Mouse (Mus musculus): ENCODE measurements around the gene Gm29133. TPM values are rescaled to one million over a fixed set of nuclear protein-coding genes. Genes with fewer than 3 reads are reported as not detected.

The Gm29133 gene
- polyA plus RNA-seq (2017; shearing (Covaris generic)): not detected

DNA sequence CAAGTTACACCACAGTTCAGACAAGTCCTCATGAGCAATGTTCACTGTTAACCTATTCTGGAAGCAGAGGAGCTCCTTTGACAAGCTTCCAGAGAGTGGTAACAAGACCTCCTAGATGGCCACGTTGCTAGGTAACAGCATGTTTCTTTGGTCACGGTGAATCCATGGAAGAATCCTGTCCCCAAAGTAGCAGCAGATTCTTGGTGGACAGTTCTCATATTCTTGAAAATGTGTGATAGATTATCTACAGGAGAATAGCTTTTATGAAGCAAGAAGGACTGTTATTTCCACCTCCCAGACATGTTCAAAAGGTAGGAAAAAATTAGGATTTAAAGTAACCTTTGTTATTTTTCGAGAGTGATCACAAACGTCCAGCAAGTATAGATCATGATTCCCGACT, at the start of gene Gm29133:
Gene Gm29133, plus strand, starts transcription at position 301 of the 400 bp plus-strand sequence.

Other genes starting within 250 kb of the Gm29133 start
- gene Pdcd10, start 191.3 kb upstream of the Gm29133 start, polyA plus RNA-seq (2017; shearing (Covaris generic)): 194 TPM
- gene Serpini1, start 190.7 kb upstream of the Gm29133 start, polyA plus RNA-seq (2017; shearing (Covaris generic)): 21.8 TPM
- 24.4 TPM for gene Golim4, start 208.8 kb downstream of the Gm29133 start, polyA plus RNA-seq (2017; shearing (Covaris generic))

All from inflammation-experienced regulatory T-cells, adult 16 weeks (primary cell).